25 mouse cellular contexts compared by ENCODE assay signal in genomic region chr3:50441330-50441729, GRCm38 (mm10). TPM values are rescaled to one million over a fixed set of nuclear protein-coding genes. Genes with fewer than 3 reads are reported as not detected.
DNase-seq lines count a peak whose midpoint lies in the region; ATAC-seq and TF ChIP-seq lines count a peak whose summit lies in the region.
"Had no signal": no experiment of that assay in that cellular context is flagged by ENCODE, and none has a peak within 500 bp of the region (broad histone marks: within the 10 kb centered on the region; RNA-seq: fewer than 3 reads in every experiment).

No protein-coding gene starts in this region.

- TF ChIP-seq POLR2A in myocyte (IDR thresholded peaks at IDR 0.05; ENCODE audit: insufficient read length, low read depth), result no peak

- H3ac ChIP-seq in myocyte (ENCODE audit: control insufficient read depth, insufficient read length), result no peak overlapping the region

- TF ChIP-seq CTCF in hindbrain, postnatal 0 days (IDR thresholded peaks at IDR 0.05; ENCODE audit: low read depth), result no peak
- no peak for TF ChIP-seq CTCF in left cerebral cortex, adult 2 months (IDR thresholded peaks at IDR 0.05)

- intact Hi-C loops in left cerebral cortex, adult 2 months (cut with DNase I), result loop anchor here (5.0 kb wide), 2 partner anchors 59 to 461 kb away; no protein-coding TSS in a partner anchor

- no peaks in the 10 kb centered on the region for H3K27me3 ChIP-seq in hindbrain, postnatal 0 days (ENCODE audit: insufficient read depth, low read length)
- no peaks in the 10 kb centered on the region for H3K27me3 ChIP-seq in hindbrain, embryonic 11.5 days (ENCODE audit: control insufficient read depth, insufficient read depth, low read length)
- H3K27me3 ChIP-seq in limb, embryonic 12.5 days, result no peaks in the 10 kb centered on the region
- no peaks in the 10 kb centered on the region for H3K27me3 ChIP-seq in myocyte (ENCODE audit: control insufficient read depth, insufficient read depth, insufficient read length)
- H3K27me3 ChIP-seq in heart, embryonic 12.5 days (replicated peaks), result no peaks in the 10 kb centered on the region
- H3K27me3 ChIP-seq: CH12.LX; embryonic facial prominence, embryonic 12.5 days; forebrain, embryonic 13.5 days; forebrain, embryonic 15.5 days had no signal

- 0 out of 2 replicates have a peak overlapping the region, but pooled peaks have one; percentile 14 for H3K4me2 ChIP-seq in hindbrain, postnatal 0 days (ENCODE audit: low read depth, low read length)
- no peak overlapping the region for H3K4me2 ChIP-seq in hindbrain, embryonic 11.5 days (replicated peaks; ENCODE audit: low read depth, low read length)
- no peak overlapping the region for H3K4me2 ChIP-seq in limb, embryonic 12.5 days
- peak overlapping the region; percentile 92 for H3K4me2 ChIP-seq in myocyte (ENCODE audit: low read depth)
- H3K4me2 ChIP-seq in heart, embryonic 12.5 days, result no peak overlapping the region
- H3K4me2 ChIP-seq: embryonic facial prominence, embryonic 12.5 days; forebrain, embryonic 13.5 days; forebrain, embryonic 15.5 days had no signal

- peaks cover 19% of the 10 kb centered on the region for H3K79me2 ChIP-seq in myocyte (ENCODE audit: control insufficient read depth, insufficient read depth)

- no peak for DNase-seq in hindbrain, postnatal 0 days (ENCODE audit: low spot score)
- DNase-seq in hindbrain, embryonic 11.5 days (ENCODE audit: low spot score), result no peak
- DNase-seq in left cerebral cortex, adult 2 months (ENCODE audit: extremely low spot score in 1 of 2, low spot score in 2 of 2), result no peak
- DNase-seq in left cerebral cortex, adult 18-20 months (ENCODE audit: low spot score in 2 of 2), result no peak
- no peak for DNase-seq in embryo, embryonic 11 days
- DNase-seq: adrenal gland, adult 2 months; adrenal gland, postnatal 10 days; adrenal gland, postnatal 25 days; B cell, adult 2 months; cerebellum, adult 11 months; cerebellum, adult 18-20 months; cerebellum, adult 8-10 months; cerebellum, adult 9-11 months; cerebellum, postnatal 14 days; cerebellum, postnatal 36 days had no signal

- WGBS in hindbrain, postnatal 0 days, result 88% methylated on average over 3 of the region's 3 CpGs
- WGBS in hindbrain, embryonic 11.5 days, result 88% methylated on average over 3 of the region's 3 CpGs
- WGBS in limb, embryonic 12.5 days, result 81% methylated on average over 3 of the region's 3 CpGs
- 68% methylated on average over 3 of the region's 3 CpGs for WGBS in heart, embryonic 12.5 days

- no peak overlapping the region for H3K27ac ChIP-seq in hindbrain, postnatal 0 days
- H3K27ac ChIP-seq in hindbrain, embryonic 11.5 days (ENCODE audit: low read depth, low read length), result no peak overlapping the region
- peak overlapping the region; percentile 66 for H3K27ac ChIP-seq in left cerebral cortex, adult 2 months
- H3K27ac ChIP-seq in limb, embryonic 12.5 days, result 0 out of 2 replicates have a peak overlapping the region, but pooled peaks have one; percentile 20
- no peak overlapping the region for H3K27ac ChIP-seq in heart, embryonic 12.5 days (ENCODE audit: poor library complexity, severe bottlenecking)
- H3K27ac ChIP-seq: embryonic facial prominence, embryonic 10.5 days; embryonic facial prominence, embryonic 12.5 days; forebrain, embryonic 13.5 days; forebrain, embryonic 15.5 days had no signal

- no peaks in the 10 kb centered on the region for H3K36me3 ChIP-seq in hindbrain, postnatal 0 days (ENCODE audit: insufficient read depth, low read length)
- no peaks in the 10 kb centered on the region for H3K36me3 ChIP-seq in hindbrain, embryonic 11.5 days (ENCODE audit: control insufficient read depth, insufficient read depth, low read length)
- no peaks in the 10 kb centered on the region for H3K36me3 ChIP-seq in limb, embryonic 12.5 days
- H3K36me3 ChIP-seq in myocyte (ENCODE audit: control insufficient read depth, insufficient read depth), result peaks cover 7% of the 10 kb centered on the region
- H3K36me3 ChIP-seq in heart, embryonic 12.5 days, result no peaks in the 10 kb centered on the region
- H3K36me3 ChIP-seq: embryonic facial prominence, embryonic 10.5 days; embryonic facial prominence, embryonic 12.5 days; forebrain, embryonic 15.5 days; G1E had no signal

- no peak overlapping the region for H3K9ac ChIP-seq in hindbrain, postnatal 0 days (replicated peaks; ENCODE audit: low read length)
- no peak overlapping the region for H3K9ac ChIP-seq in hindbrain, embryonic 11.5 days (ENCODE audit: low read depth, low read length)
- H3K9ac ChIP-seq in limb, embryonic 12.5 days (replicated peaks), result no peak overlapping the region
- H3K9ac ChIP-seq in heart, embryonic 12.5 days, result no peak overlapping the region
- H3K9ac ChIP-seq: embryonic facial prominence, embryonic 12.5 days; forebrain, embryonic 13.5 days; forebrain, embryonic 15.5 days had no signal

- H3K9me3 ChIP-seq in hindbrain, postnatal 0 days (ENCODE audit: low read length), result no peaks in the 10 kb centered on the region
- no peaks in the 10 kb centered on the region for H3K9me3 ChIP-seq in hindbrain, embryonic 11.5 days (ENCODE audit: control insufficient read depth, low read length)
- H3K9me3 ChIP-seq in limb, embryonic 12.5 days, result no peaks in the 10 kb centered on the region
- H3K9me3 ChIP-seq in heart, embryonic 12.5 days (replicated peaks), result no peaks in the 10 kb centered on the region
- H3K9me3 ChIP-seq: embryonic facial prominence, embryonic 10.5 days; embryonic facial prominence, embryonic 12.5 days; forebrain, embryonic 13.5 days; forebrain, embryonic 15.5 days; G1E had no signal

- no peak for ATAC-seq in hindbrain, postnatal 0 days
- no peak for ATAC-seq in hindbrain, embryonic 11.5 days (ENCODE audit: low FRiP score)
- no peak for ATAC-seq in limb, embryonic 12.5 days (ENCODE audit: insufficient number of reproducible peaks, insufficient read depth, low FRiP score, low TSS enrichment, low read depth)
- ATAC-seq in heart, embryonic 12.5 days (ENCODE audit: insufficient number of reproducible peaks, low FRiP score), result no peak
- ATAC-seq: CD4-positive, CD25-positive, alpha-beta regulatory T cell, adult 4 months; forebrain, embryonic 13.5 days; forebrain, embryonic 15.5 days had no signal

- H3K4me3 ChIP-seq in hindbrain, postnatal 0 days (ENCODE audit: low read length), result no peak overlapping the region
- no peak overlapping the region for H3K4me3 ChIP-seq in hindbrain, embryonic 11.5 days (ENCODE audit: low read depth, low read length)
- H3K4me3 ChIP-seq in left cerebral cortex, adult 2 months, result peak overlapping the region; percentile 30; the same call in 1 of the 2 replicates
- no peak overlapping the region for H3K4me3 ChIP-seq in limb, embryonic 12.5 days (replicated peaks)
- peak overlapping the region; percentile 35 for H3K4me3 ChIP-seq in myocyte
- H3K4me3 ChIP-seq in heart, embryonic 12.5 days, result no peak overlapping the region
- H3K4me3 ChIP-seq: embryonic facial prominence, embryonic 10.5 days; embryonic facial prominence, embryonic 12.5 days; forebrain, embryonic 13.5 days; forebrain, embryonic 15.5 days had no signal

- H3K4me1 ChIP-seq in hindbrain, postnatal 0 days (ENCODE audit: insufficient read depth, low read length), result no peaks in the 10 kb centered on the region; the same call in 1 of the 2 replicates
- H3K4me1 ChIP-seq in hindbrain, embryonic 11.5 days (replicated peaks; ENCODE audit: control insufficient read depth, insufficient read depth, low read length), result no peaks in the 10 kb centered on the region; the same call in 1 of the 2 replicates
- peaks cover 31% of the 10 kb centered on the region for H3K4me1 ChIP-seq in limb, embryonic 12.5 days (replicated peaks)
- H3K4me1 ChIP-seq in heart, embryonic 12.5 days (replicated peaks), result no peaks in the 10 kb centered on the region

TF ChIP-seq in myocyte, 11 proteins besides CTCF, POLR2A, EP300 and RAD21:
- TF ChIP-seq E2F4 (IDR thresholded peaks at IDR 0.05; ENCODE audit: insufficient read depth) (no peak), CEBPB (IDR thresholded peaks at IDR 0.05; ENCODE audit: insufficient read depth, poor library complexity, severe bottlenecking) (no peak), SRF (IDR thresholded peaks at IDR 0.05; ENCODE audit: control insufficient read depth, insufficient read length, low read depth) (no peak), MYOG (IDR thresholded peaks at IDR 0.05; ENCODE audit: control insufficient read depth in 1 of 3, insufficient read depth in 1 of 3, insufficient read length in 2 of 3, low read depth in 2 of 3) (no peak), REST (IDR thresholded peaks at IDR 0.05; ENCODE audit: insufficient read depth, insufficient read length) (no peak), USF1 (IDR thresholded peaks at IDR 0.05; ENCODE audit: low read depth) (no peak), TCF3 (IDR thresholded peaks at IDR 0.05; ENCODE audit: insufficient read length, low read depth) (no peak), POLR2AphosphoS2 (IDR thresholded peaks at IDR 0.05; ENCODE audit: insufficient read length, low read depth) (no peak), MAX (IDR thresholded peaks at IDR 0.05; ENCODE audit: low read depth) (no peak), MYOD1 (IDR thresholded peaks at IDR 0.05; ENCODE audit: control insufficient read depth in 1 of 3, insufficient read length in 2 of 3, low read depth in 2 of 3) (no peak), TCF12 (IDR thresholded peaks at IDR 0.05; ENCODE audit: insufficient read depth, poor library complexity, severe bottlenecking) (no peak)
TF ChIP-seq in myocyte: peak in this region for 0.

RNA-seq across cellular contexts. Expression of gene Slc7a11, which starts 2.1 kb away (rescaled TPM):
- 18.0 TPM in 2 replicates for total RNA-seq in hindbrain, postnatal 0 days (2014; rRNA removed)
- polyA plus RNA-seq in hindbrain, postnatal 0 days (2015; fragmentation: Nextera tagmentation; extraction: Ambion mirVana), result 4.1 and 4.8 TPM in 2 replicates
- 0.26 and 0.86 TPM in 2 replicates for polyA plus RNA-seq in hindbrain, embryonic 11.5 days (2014; fragmentation: Nextera tagmentation; extraction: Ambion mirVana)
- total RNA-seq in left cerebral cortex, adult 2 months (2021), result 10 to 100 TPM; 23.9 to 25.7 TPM
- 10 to 100 TPM; 24.4 to 29.0 TPM for total RNA-seq in left cerebral cortex, adult 18-20 months (2021)
- polyA plus RNA-seq in limb, embryonic 12.5 days (2016; fragmentation: Nextera tagmentation; extraction: Ambion mirVana), result 3.5 and 4.5 TPM in 2 replicates
- polyA plus RNA-seq in myocyte (2012; fragmentation: generic; extraction: Trizol), result 7.2 TPM
- 0.19 TPM in 2 replicates for polyA plus RNA-seq in heart, embryonic 12.5 days (2016; fragmentation: Nextera tagmentation; extraction: Ambion mirVana)

Comparison
In these comparisons a context has a peak if more than half of its experiments do, and no peak if none do; other contexts are left out.
1. H3K4me2 ChIP-seq: peak in hindbrain, postnatal 0 days (single experiment) and myocyte (single experiment); none in hindbrain, embryonic 11.5 days (single experiment), limb, embryonic 12.5 days (single experiment) and heart, embryonic 12.5 days (single experiment).
2. H3K27ac ChIP-seq: peak in left cerebral cortex, adult 2 months (single experiment) and limb, embryonic 12.5 days (single experiment); none in hindbrain, postnatal 0 days (single experiment), hindbrain, embryonic 11.5 days (single experiment) and heart, embryonic 12.5 days (single experiment).
3. H3K4me3 ChIP-seq: peak in left cerebral cortex, adult 2 months (single experiment) and myocyte (single experiment); none in hindbrain, postnatal 0 days (single experiment), hindbrain, embryonic 11.5 days (single experiment), limb, embryonic 12.5 days (single experiment) and heart, embryonic 12.5 days (single experiment).